Mouse (Mus musculus) bone marrow, adult 2 months (tissue): Measurements from ENCODE around the gene Nrxn1. TPM values are rescaled to one million over a fixed set of nuclear protein-coding genes. Genes with fewer than 3 reads are reported as not detected.

Source experiments
- H3K27ac ChIP-seq: fragments of 200-500 bp; 2 replicates; pipeline ENCODE4 v1.5.1; 2012; ENCODE audit warnings: low read depth, mild to moderate bottlenecking, control low read depth, inconsistent platforms, low read length; ENCODE audit not compliant: control insufficient read depth, poor library complexity, insufficient read depth
- H3K4me1 ChIP-seq: fragments of 200-500 bp; 2 replicates; pipeline ENCODE4 v1.6.1; 2011; ENCODE audit warnings: low read length; ENCODE audit not compliant: control insufficient read depth, insufficient read depth
- H3K4me3 ChIP-seq: fragments of 200-500 bp; replicated peaks from 2 replicates; pipeline ENCODE3; 2011; ENCODE audit warnings: mild to moderate bottlenecking, low read depth, low read length, control low read depth; ENCODE audit not compliant: control insufficient read depth
- CTCF ChIP-seq: fragments of 200-500 bp; IDR thresholded peaks from 2 replicates; pipeline ENCODE4 v1.5.1; 2011; ENCODE audit warnings: low read length, control low read depth; ENCODE audit not compliant: control insufficient read depth, insufficient read depth
- POLR2A ChIP-seq: fragments of 200-500 bp; IDR thresholded peaks from 2 replicates; pipeline ENCODE4 v1.6.1; 2011; ENCODE audit warnings: low read depth, mild to moderate bottlenecking, control low read depth, low read length, borderline replicate concordance; ENCODE audit not compliant: control insufficient read depth
- WGBS: fragments of 180-500 bp; shearing (Covaris S2); methylation state at CpG from one replicate; pipeline ENCODE4 v1.1.7; 2018; 5-methylcytosine and 5-hydroxymethylcytosine counted together
- polyA plus RNA-seq: library from polyadenylated mRNA; stranded (reverse); fragments of >200 nt; gene quantifications from 2 replicates; pipeline ENCODE4 v1.2.4, GENCODE M21; 2011; ENCODE audit warnings: low replicate concordance; ENCODE audit not compliant: missing spikeins, insufficient read depth, insufficient read length

The Nrxn1 gene
- polyA plus RNA-seq, 1 experiment, result not detected

DNA sequence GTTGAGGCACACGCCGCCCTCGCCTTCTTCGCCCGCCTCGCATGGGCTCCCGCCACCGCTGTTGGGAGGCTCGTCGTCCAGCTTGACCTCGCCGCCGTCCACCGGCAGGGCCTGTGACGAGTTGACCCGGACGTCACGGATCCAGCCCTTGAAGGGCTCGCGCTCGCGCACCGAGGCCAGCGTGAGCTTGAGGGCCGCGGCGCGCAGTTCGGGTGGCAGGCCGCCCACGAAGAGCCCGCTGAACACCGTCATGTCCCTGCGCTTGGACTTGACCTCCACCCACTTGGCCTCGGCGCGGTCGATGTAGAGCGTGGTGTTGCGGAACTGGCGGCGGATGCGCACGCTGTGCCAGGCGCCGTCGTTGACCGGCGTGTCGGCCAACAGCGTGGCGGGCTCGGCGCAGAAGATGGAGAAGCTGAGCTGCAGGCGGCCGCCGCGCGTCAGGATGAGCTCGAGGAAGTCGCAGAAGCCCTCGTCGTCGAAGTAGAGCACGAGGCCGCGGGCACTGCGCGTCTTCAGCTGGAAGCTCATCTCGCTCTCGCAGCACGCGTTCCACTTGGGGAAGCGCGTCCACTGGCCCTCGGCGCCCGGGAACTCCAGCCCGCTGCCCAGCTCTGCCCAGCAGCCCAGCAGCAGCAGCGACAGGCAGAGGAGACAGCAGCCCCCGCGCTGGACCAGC lies 4.7 kb downstream of the Nrxn1 start:
- TF ChIP-seq CTCF (no peak), POLR2A (no peak)
- Histone ChIP-seq H3K4me1 (no peaks in the 10 kb centered on the region), H3K27ac (no peak overlapping the region; the same call in 1 of the 2 replicates), H3K4me3 (no peak overlapping the region)
- WGBS, result 76% methylated on average over 82 of the region's 82 CpGs

DNA sequence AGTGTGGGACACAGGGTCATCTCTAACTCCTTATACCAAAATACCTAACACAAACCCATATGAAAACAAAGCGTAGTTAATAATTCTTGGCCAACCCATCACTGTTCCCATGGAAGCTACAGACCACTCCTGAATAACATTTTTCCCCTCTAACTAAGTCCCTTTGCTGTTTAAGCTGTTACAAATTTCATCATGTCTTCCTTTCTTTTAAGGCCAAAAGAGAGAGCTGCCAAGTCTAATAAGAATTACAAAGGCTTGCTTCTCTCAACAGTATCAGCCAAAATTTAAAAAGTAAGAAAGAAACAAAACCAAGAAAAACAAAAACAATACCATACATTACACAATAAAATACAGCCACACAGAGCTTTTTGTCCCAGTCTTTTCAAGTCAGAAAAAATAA lies 6.5 kb downstream of the Nrxn1 start:
- 88% methylated on average over 1 of the region's 1 CpGs for WGBS
- Histone ChIP-seq H3K27ac (no peak overlapping the region), H3K4me1 (no peaks in the 10 kb centered on the region), H3K4me3 (no peak overlapping the region)
- no peak for TF ChIP-seq POLR2A
- TF ChIP-seq CTCF, result no peak

- no peak overlapping the region for H3K27ac ChIP-seq
- H3K4me1 ChIP-seq, result no peaks in the 10 kb centered on the region
- WGBS, result 83% methylated on average over 2 of the region's 2 CpGs
- H3K4me3 ChIP-seq, result no peak overlapping the region
- TF ChIP-seq POLR2A (no peak), CTCF (no peak)
Measured at GRCm38 (mm10) chr17:91085416-91085815, 7.5 kb downstream of the Nrxn1 start.

- no peaks in the 10 kb centered on the region for H3K4me1 ChIP-seq
- H3K4me3 ChIP-seq, result no peak overlapping the region
- TF ChIP-seq POLR2A (no peak), CTCF (no peak)
- H3K27ac ChIP-seq, result no peak overlapping the region
Measured at GRCm38 (mm10) chr17:91079096-91079495, 13.8 kb downstream of the Nrxn1 start.

- 77% methylated on average over 5 of the region's 5 CpGs for WGBS
- H3K27ac ChIP-seq, result no peak overlapping the region
- no peak overlapping the region for H3K4me3 ChIP-seq
- no peak for TF ChIP-seq POLR2A
- no peak for TF ChIP-seq CTCF
- H3K4me1 ChIP-seq, result no peaks in the 10 kb centered on the region
Measured at GRCm38 (mm10) chr17:91074780-91075179, 18.1 kb downstream of the Nrxn1 start.

DNA sequence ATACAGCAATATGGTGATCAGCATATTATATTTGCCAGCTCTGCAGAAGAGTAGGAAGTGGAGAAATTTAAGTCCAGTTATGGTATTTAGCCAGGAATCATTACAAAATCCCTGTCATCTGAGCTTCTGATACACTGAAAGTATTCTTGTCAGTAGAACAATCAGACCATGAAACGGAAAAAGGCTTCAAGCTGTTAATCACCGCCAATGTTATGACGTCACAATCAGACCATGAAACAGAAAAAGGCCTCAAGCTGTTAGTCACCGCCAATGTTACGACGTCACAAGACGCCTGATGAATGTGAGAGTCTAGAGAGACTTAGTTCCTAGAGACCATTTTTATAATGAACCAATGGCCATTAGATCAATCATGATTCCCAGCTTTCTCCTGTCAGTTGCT lies 59.4 kb downstream of the Nrxn1 start:
- Histone ChIP-seq H3K4me1 (no peaks in the 10 kb centered on the region), H3K4me3 (no peak overlapping the region), H3K27ac (no peak overlapping the region)
- 86% methylated on average over 7 of the region's 7 CpGs for WGBS
- no peak for TF ChIP-seq CTCF
- no peak for TF ChIP-seq POLR2A

DNA sequence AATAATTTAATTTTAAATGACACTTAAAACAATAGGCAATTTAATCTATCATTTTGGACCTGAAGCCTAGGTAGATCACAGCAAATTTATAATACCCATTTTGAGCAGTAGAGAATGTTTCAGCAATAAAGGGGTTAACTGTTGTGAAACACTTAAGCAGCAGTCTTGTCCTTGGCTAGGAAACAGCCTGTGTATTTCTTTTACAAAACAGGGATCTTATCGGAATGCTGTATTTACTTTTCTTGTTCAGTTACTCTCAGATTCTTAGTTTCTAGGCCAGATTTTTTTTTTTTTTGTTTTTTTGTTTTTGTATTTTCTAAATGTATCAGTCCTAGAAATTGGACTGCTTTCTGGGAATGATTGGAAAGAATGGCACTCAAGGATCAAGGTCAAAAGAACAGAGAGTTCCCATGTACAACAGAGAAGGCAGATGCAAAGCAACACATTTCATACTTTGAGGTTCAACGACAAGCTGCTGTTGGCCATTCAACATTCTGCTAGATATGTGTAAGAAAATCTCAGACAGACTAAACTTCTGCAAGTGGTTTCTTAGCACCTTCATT lies 67.7 kb downstream of the Nrxn1 start:
- 81% methylated on average over 2 of the region's 2 CpGs for WGBS
- TF ChIP-seq CTCF, result no peak
- TF ChIP-seq POLR2A, result no peak
- Histone ChIP-seq H3K4me3 (no peak overlapping the region), H3K27ac (no peak overlapping the region), H3K4me1 (no peaks in the 10 kb centered on the region)

- H3K4me3 ChIP-seq, result no peak overlapping the region
- 46% methylated on average over 5 of the region's 5 CpGs for WGBS
- TF ChIP-seq CTCF, result no peak
- no peak for TF ChIP-seq POLR2A
- no peaks in the 10 kb centered on the region for H3K4me1 ChIP-seq
- no peak overlapping the region for H3K27ac ChIP-seq
Measured at GRCm38 (mm10) chr17:91007385-91008089, 85.3 kb downstream of the Nrxn1 start.

DNA sequence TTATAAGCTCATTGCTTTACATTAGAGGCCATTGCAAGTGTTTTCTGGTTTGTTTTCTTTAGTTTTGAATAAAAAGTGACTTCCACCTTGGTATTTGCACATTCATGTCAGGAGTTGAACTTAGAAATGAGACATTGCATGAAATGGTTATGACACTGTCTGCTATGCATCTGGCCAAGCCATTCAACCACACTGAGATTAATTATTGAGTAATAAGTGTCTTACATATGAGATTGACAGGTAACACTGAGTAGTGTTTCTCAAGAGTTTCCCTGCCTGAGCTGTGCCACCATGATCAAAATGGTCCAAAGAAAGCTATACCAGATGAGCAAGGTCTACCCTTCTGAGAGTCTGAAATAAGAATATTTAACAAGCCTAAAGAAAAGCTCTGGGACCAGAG lies 92.5 kb downstream of the Nrxn1 start:
- H3K4me3 ChIP-seq, result no peak overlapping the region
- H3K27ac ChIP-seq, result no peak overlapping the region
- no peak for TF ChIP-seq CTCF
- TF ChIP-seq POLR2A, result no peak
- no peaks in the 10 kb centered on the region; the same call in 1 of the 2 replicates for H3K4me1 ChIP-seq
